Mouse (Mus musculus): ENCODE data around the gene H2-M10.6.
"Not testable (repeated sequence)": the region's sequence is repeated elsewhere in the genome, so short reads cannot be mapped to it uniquely, and the experiment has no call there.

Gene H2-M10.6

GRCm38 (mm10) chr17:36811871-36812270, at the start of gene H2-M10.6:
H2-M10.6 (plus strand) TSS chr17:36812171.
- DNase-seq (ENCODE audit: low spot score) = no peak

- DNase-seq (ENCODE audit: low spot score) = no peak
These were observed 48.2 kb upstream of the H2-M10.6 start for GRCm38 (mm10) chr17:36763816-36764215.

- DNase-seq (ENCODE audit: low spot score) = not testable (repeated sequence)
These were observed 47.7 kb upstream of the H2-M10.6 start for GRCm38 (mm10) chr17:36764244-36764643.

GRCm38 (mm10) chr17:36765403-36765802, 46.6 kb upstream of the H2-M10.6 start:
- DNase-seq (ENCODE audit: low spot score) = not testable (repeated sequence)

- DNase-seq (ENCODE audit: low spot score) = not testable (repeated sequence)
These were observed 39.4 kb upstream of the H2-M10.6 start, which contains the start of gene H2-M10.5 for GRCm38 (mm10) chr17:36772610-36773009. H2-M10.5 (plus strand) TSS chr17:36772910.

GRCm38 (mm10) chr17:36781533-36781932, 30.4 kb upstream of the H2-M10.6 start:
- DNase-seq (ENCODE audit: low spot score) = no peak

- peak; percentile 19 for DNase-seq (ENCODE audit: low spot score)
These were observed 25.5 kb upstream of the H2-M10.6 start for GRCm38 (mm10) chr17:36786483-36786886.

GRCm38 (mm10) chr17:36788351-36788750, 23.6 kb upstream of the H2-M10.6 start:
- no peak for DNase-seq (ENCODE audit: low spot score)

- peak; percentile 62 for DNase-seq (ENCODE audit: low spot score)
These were observed 23.2 kb upstream of the H2-M10.6 start for GRCm38 (mm10) chr17:36788801-36789200.

GRCm38 (mm10) chr17:36799493-36799892, 12.5 kb upstream of the H2-M10.6 start:
- no peak for DNase-seq (ENCODE audit: low spot score)

GRCm38 (mm10) chr17:36799921-36800462, 12.0 kb upstream of the H2-M10.6 start:
- DNase-seq (ENCODE audit: low spot score) = not testable (repeated sequence)

GRCm38 (mm10) chr17:36824005-36824404, 12.0 kb downstream of the H2-M10.6 start:
- peak; percentile 59 for DNase-seq (ENCODE audit: low spot score)

GRCm38 (mm10) chr17:36825525-36825924, 13.6 kb downstream of the H2-M10.6 start:
- peak; percentile 61 for DNase-seq (ENCODE audit: low spot score)

GRCm38 (mm10) chr17:36826002-36826401, 14.0 kb downstream of the H2-M10.6 start:
- DNase-seq (ENCODE audit: low spot score) = peak; percentile 82

GRCm38 (mm10) chr17:36828488-36828887, 16.5 kb downstream of the H2-M10.6 start:
- DNase-seq (ENCODE audit: low spot score) = no peak

GRCm38 (mm10) chr17:36830470-36830869, 18.5 kb downstream of the H2-M10.6 start:
- DNase-seq (ENCODE audit: low spot score) = no peak

- DNase-seq (ENCODE audit: low spot score) = no peak
These were observed 20.7 kb downstream of the H2-M10.6 start for GRCm38 (mm10) chr17:36832694-36833093.

- DNase-seq (ENCODE audit: low spot score) = peak; percentile 67
These were observed 23.8 kb downstream of the H2-M10.6 start for GRCm38 (mm10) chr17:36835591-36836426.

GRCm38 (mm10) chr17:36836427-36836812, 24.4 kb downstream of the H2-M10.6 start:
- no peak for DNase-seq (ENCODE audit: low spot score)

GRCm38 (mm10) chr17:36836874-36837647, 25.1 kb downstream of the H2-M10.6 start, which contains the start of gene Trim26:
Trim26 (plus strand) TSS chr17:36837134.
- peak; percentile 97 for DNase-seq (ENCODE audit: low spot score)

GRCm38 (mm10) chr17:36839001-36839400, 27.0 kb downstream of the H2-M10.6 start:
- no peak for DNase-seq (ENCODE audit: low spot score)

- no peak for DNase-seq (ENCODE audit: low spot score)
These were observed 28.0 kb downstream of the H2-M10.6 start for GRCm38 (mm10) chr17:36839931-36840330.
